Mouse (Mus musculus): ENCODE measurements around the gene Deup1. TPM values are rescaled to one million over a fixed set of nuclear protein-coding genes. Genes with fewer than 3 reads are reported as not detected.

Deup1 gene
- polyA plus RNA-seq, 1 experiment from 2014 or later = 0.56 TPM

- Histone ChIP-seq H3K4me1 (no peaks in the 10 kb centered on the region), H3K36me3 (no peaks in the 10 kb centered on the region), H3K9me3 (no peaks in the 10 kb centered on the region), H3K4me3 (no peak overlapping the region), H3K27me3 (no peaks in the 10 kb centered on the region), H3K27ac (no peak overlapping the region), H3K4me2 (replicated peaks) (no peak overlapping the region), H3K9ac (no peak overlapping the region)
- 88% methylated on average over 4 of the region's 4 CpGs for WGBS
- ATAC-seq (ENCODE audit: insufficient number of reproducible peaks, insufficient read depth, low FRiP score, low TSS enrichment) = no peak
Observed at GRCm38 (mm10) chr9:15550461-15550961, 77.2 kb downstream of the Deup1 start.

GRCm38 (mm10) chr9:15541735-15542354 is 85.9 kb downstream of the Deup1 start:
- H3K27ac ChIP-seq = no peak overlapping the region
- ATAC-seq (ENCODE audit: insufficient number of reproducible peaks, insufficient read depth, low FRiP score, low TSS enrichment) = no peak
- H3K9ac ChIP-seq = no peak overlapping the region
- no peaks in the 10 kb centered on the region; the same call in 1 of the 2 replicates for H3K4me1 ChIP-seq
- H3K4me3 ChIP-seq = no peak overlapping the region
- no peaks in the 10 kb centered on the region for H3K27me3 ChIP-seq
- no peaks in the 10 kb centered on the region for H3K9me3 ChIP-seq
- 0 out of 2 replicates have a peak, but pooled peaks cover 7% of the 10 kb centered on the region for H3K36me3 ChIP-seq
- H3K4me2 ChIP-seq (replicated peaks) = no peak overlapping the region
- 73% methylated on average over 5 of the region's 5 CpGs for WGBS

GRCm38 (mm10) chr9:15538979-15539533 is 88.7 kb downstream of the Deup1 start:
- no peaks in the 10 kb centered on the region for H3K9me3 ChIP-seq
- no peak overlapping the region for H3K4me2 ChIP-seq (replicated peaks)
- peaks cover 13% of the 10 kb centered on the region for H3K4me1 ChIP-seq
- H3K27me3 ChIP-seq = no peaks in the 10 kb centered on the region
- H3K4me3 ChIP-seq = no peak overlapping the region
- 0 out of 2 replicates have a peak, but pooled peaks cover 3% of the 10 kb centered on the region for H3K36me3 ChIP-seq
- H3K27ac ChIP-seq = no peak overlapping the region
- no peak for ATAC-seq (ENCODE audit: insufficient number of reproducible peaks, insufficient read depth, low FRiP score, low TSS enrichment)
- no peak overlapping the region for H3K9ac ChIP-seq
- WGBS = 90% methylated on average over 8 of the region's 8 CpGs

- no peak for ATAC-seq (ENCODE audit: insufficient number of reproducible peaks, insufficient read depth, low FRiP score, low TSS enrichment)
- Histone ChIP-seq H3K4me3 (no peak overlapping the region), H3K9ac (no peak overlapping the region), H3K4me1 (peaks cover 20% of the 10 kb centered on the region), H3K27me3 (no peaks in the 10 kb centered on the region), H3K4me2 (replicated peaks) (no peak overlapping the region), H3K36me3 (0 out of 2 replicates have a peak, but pooled peaks cover 3% of the 10 kb centered on the region), H3K9me3 (no peaks in the 10 kb centered on the region), H3K27ac (no peak overlapping the region)
- WGBS = 90% methylated on average over 3 of the region's 3 CpGs
Observed at GRCm38 (mm10) chr9:15537455-15538048, 90.2 kb downstream of the Deup1 start.

- Histone ChIP-seq H3K4me2 (replicated peaks) (no peak overlapping the region), H3K4me1 (peaks cover 20% of the 10 kb centered on the region), H3K27ac (no peak overlapping the region), H3K9me3 (no peaks in the 10 kb centered on the region), H3K36me3 (0 out of 2 replicates have a peak, but pooled peaks cover 3% of the 10 kb centered on the region), H3K27me3 (no peaks in the 10 kb centered on the region), H3K9ac (no peak overlapping the region), H3K4me3 (no peak overlapping the region)
- 90% methylated on average over 5 of the region's 5 CpGs for WGBS
- no peak for ATAC-seq (ENCODE audit: insufficient number of reproducible peaks, insufficient read depth, low FRiP score, low TSS enrichment)
Observed at GRCm38 (mm10) chr9:15536861-15537426, 90.8 kb downstream of the Deup1 start.

- peaks cover 20% of the 10 kb centered on the region for H3K4me1 ChIP-seq
- no peak overlapping the region for H3K27ac ChIP-seq
- H3K4me3 ChIP-seq = no peak overlapping the region
- 0 out of 2 replicates have a peak, but pooled peaks cover 2% of the 10 kb centered on the region for H3K36me3 ChIP-seq
- ATAC-seq (ENCODE audit: insufficient number of reproducible peaks, insufficient read depth, low FRiP score, low TSS enrichment) = no peak
- no peaks in the 10 kb centered on the region for H3K9me3 ChIP-seq
- no peak overlapping the region for H3K4me2 ChIP-seq (replicated peaks)
- WGBS = 36% methylated on average over 5 of the region's 5 CpGs
- no peak overlapping the region for H3K9ac ChIP-seq
- H3K27me3 ChIP-seq = no peaks in the 10 kb centered on the region
Observed at GRCm38 (mm10) chr9:15535418-15535817, 92.3 kb downstream of the Deup1 start.

GRCm38 (mm10) chr9:15534110-15534509 is 93.6 kb downstream of the Deup1 start:
- Histone ChIP-seq H3K9me3 (no peaks in the 10 kb centered on the region), H3K4me3 (no peak overlapping the region), H3K27ac (no peak overlapping the region), H3K27me3 (no peaks in the 10 kb centered on the region), H3K9ac (no peak overlapping the region), H3K4me2 (replicated peaks) (no peak overlapping the region), H3K36me3 (no peaks in the 10 kb centered on the region), H3K4me1 (peaks cover 26% of the 10 kb centered on the region)
- no peak for ATAC-seq (ENCODE audit: insufficient number of reproducible peaks, insufficient read depth, low FRiP score, low TSS enrichment)
- 79% methylated on average over 2 of the region's 2 CpGs for WGBS

GRCm38 (mm10) chr9:15533336-15534070 is 94.2 kb downstream of the Deup1 start:
- Histone ChIP-seq H3K36me3 (no peaks in the 10 kb centered on the region), H3K27me3 (no peaks in the 10 kb centered on the region), H3K9ac (no peak overlapping the region), H3K4me2 (replicated peaks) (no peak overlapping the region), H3K4me3 (no peak overlapping the region), H3K9me3 (no peaks in the 10 kb centered on the region), H3K4me1 (peaks cover 31% of the 10 kb centered on the region), H3K27ac (no peak overlapping the region)
- ATAC-seq (ENCODE audit: insufficient number of reproducible peaks, insufficient read depth, low FRiP score, low TSS enrichment) = no peak
- 64% methylated on average over 11 of the region's 11 CpGs for WGBS

GRCm38 (mm10) chr9:15531204-15531603 is 96.5 kb downstream of the Deup1 start:
- H3K4me1 ChIP-seq = peaks cover 31% of the 10 kb centered on the region
- WGBS = 86% methylated on average over 5 of the region's 5 CpGs

GRCm38 (mm10) chr9:15529965-15530320 is 97.8 kb downstream of the Deup1 start:
- Histone ChIP-seq H3K4me2 (replicated peaks) (no peak overlapping the region), H3K27me3 (no peaks in the 10 kb centered on the region), H3K9ac (no peak overlapping the region), H3K36me3 (no peaks in the 10 kb centered on the region), H3K4me3 (no peak overlapping the region), H3K9me3 (no peaks in the 10 kb centered on the region), H3K27ac (no peak overlapping the region), H3K4me1 (peaks cover 30% of the 10 kb centered on the region)
- 93% methylated on average over 2 of the region's 2 CpGs for WGBS
- ATAC-seq (ENCODE audit: insufficient number of reproducible peaks, insufficient read depth, low FRiP score, low TSS enrichment) = no peak

More at GRCm38 (mm10) chr9:15531204-15531603, 96.5 kb downstream of the Deup1 start:
- H3K9me3 ChIP-seq = no peaks in the 10 kb centered on the region
- no peaks in the 10 kb centered on the region for H3K36me3 ChIP-seq
- no peak overlapping the region for H3K9ac ChIP-seq
- no peaks in the 10 kb centered on the region for H3K27me3 ChIP-seq
- ATAC-seq (ENCODE audit: insufficient number of reproducible peaks, insufficient read depth, low FRiP score, low TSS enrichment) = no peak
- H3K4me2 ChIP-seq (replicated peaks) = no peak overlapping the region
- no peak overlapping the region for H3K4me3 ChIP-seq
- no peak overlapping the region for H3K27ac ChIP-seq

GRCm38 (mm10) chr9:15529275-15529964 is 98.3 kb downstream of the Deup1 start:
- H3K4me1 ChIP-seq = peaks cover 25% of the 10 kb centered on the region
- no peak overlapping the region for H3K4me2 ChIP-seq (replicated peaks)
- H3K9me3 ChIP-seq = no peaks in the 10 kb centered on the region
- H3K27ac ChIP-seq = no peak overlapping the region
- no peaks in the 10 kb centered on the region for H3K27me3 ChIP-seq
- no peaks in the 10 kb centered on the region for H3K36me3 ChIP-seq
- H3K4me3 ChIP-seq = no peak overlapping the region
- WGBS = 55% methylated on average over 8 of the region's 8 CpGs
- ATAC-seq (ENCODE audit: insufficient number of reproducible peaks, insufficient read depth, low FRiP score, low TSS enrichment) = no peak
- no peak overlapping the region for H3K9ac ChIP-seq
